Mouse (Mus musculus) gastrocnemius, adult 8-10 months (tissue): ENCODE data around the gene Gm20388. TPM values are rescaled to one million over a fixed set of nuclear protein-coding genes. Genes with fewer than 3 reads are reported as not detected.

Experiments
- DNase-seq, 2 experiments: peaks; one replicate each; pipeline ENCODE4 v3.0.0; 2022; ENCODE audit warnings: low spot score in 2 of 2
- total RNA-seq, 4 experiments: library from RNA; stranded (reverse); gene quantifications; 2 replicates each; pipeline ENCODE4 v1.2.4; 2022

Gm20388 gene
- total RNA-seq, 4 experiments from 2014 or later, result 4.4 to 20.0 (median 7.9) TPM; not detected in 1

DNA sequence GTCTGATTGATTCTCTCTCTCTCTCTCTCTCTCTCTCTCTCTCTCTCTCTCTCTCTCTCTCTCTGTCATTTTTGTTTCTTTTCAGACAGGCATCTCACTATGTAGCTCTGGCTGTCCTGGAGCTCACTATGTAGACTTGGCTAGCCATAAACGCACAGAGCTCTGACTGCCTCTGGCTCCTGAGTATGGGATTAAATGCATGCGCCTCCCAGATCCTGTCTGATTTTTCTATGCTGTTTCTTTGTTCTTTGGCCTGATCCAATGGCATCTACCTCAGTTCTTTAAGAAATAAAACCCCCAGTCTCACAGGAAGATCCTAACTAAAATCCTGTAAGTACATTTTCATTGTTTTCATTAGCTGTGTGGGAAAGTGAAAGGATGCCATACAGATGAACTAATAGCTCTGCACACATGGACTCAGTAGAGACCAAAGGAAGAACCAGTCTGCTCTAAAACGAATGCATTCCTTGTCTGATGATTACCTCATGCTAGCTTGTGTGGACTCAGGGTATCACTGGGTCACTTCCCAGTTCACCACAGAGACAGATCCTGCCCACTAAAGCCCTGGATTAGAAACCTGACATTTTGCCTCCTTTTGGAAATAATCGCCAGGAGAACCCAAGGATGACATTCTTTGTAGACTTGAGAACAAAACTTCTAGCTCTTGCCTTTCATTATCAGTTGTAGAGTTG, 4156.6 kb downstream of the Gm20388 start:
- no peak for DNase-seq

DNA sequence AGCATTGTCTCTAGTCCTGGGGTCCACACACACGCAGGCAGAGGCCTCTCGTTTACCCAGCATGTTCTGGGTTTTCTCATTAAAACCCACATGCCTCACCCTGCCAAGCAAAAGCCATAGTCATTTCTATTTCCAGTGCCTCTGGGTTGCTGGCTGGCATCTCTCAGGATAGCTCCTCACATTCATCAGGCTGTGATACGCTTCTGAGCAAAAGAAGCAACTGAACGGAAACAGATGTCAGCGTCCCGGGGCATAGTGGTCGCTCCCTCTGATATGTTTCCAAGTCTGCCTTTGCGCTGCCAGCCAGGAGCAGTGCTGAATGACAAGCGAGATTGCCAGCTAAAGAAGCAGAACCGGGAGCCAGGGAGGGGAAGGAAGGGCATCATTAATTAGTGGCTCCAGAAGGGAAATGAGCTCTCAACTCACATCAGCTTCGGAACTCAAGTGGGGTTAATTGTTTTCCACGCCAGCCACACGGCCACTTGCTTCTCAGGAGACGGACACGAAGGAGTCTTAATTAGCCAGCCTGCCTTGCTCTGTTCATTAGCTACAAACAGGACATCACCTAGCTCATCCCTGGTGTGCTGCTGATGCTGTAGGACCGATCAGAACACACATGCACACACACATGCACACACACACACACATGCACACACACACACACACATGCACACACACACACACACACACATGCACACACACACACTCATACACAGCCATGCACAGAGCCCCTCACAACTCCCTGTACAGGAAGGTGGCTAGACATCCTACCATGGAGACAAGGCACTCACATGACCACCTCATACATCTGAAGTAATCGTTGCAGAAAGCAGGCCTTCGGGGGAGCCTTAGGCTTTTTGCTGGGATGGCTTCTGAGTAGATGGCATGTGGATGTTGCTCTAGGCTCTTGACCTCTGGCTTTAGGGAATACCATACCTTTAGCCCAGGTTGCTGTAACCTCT, 4160.0 kb downstream of the Gm20388 start:
- DNase-seq, result no peak

DNA sequence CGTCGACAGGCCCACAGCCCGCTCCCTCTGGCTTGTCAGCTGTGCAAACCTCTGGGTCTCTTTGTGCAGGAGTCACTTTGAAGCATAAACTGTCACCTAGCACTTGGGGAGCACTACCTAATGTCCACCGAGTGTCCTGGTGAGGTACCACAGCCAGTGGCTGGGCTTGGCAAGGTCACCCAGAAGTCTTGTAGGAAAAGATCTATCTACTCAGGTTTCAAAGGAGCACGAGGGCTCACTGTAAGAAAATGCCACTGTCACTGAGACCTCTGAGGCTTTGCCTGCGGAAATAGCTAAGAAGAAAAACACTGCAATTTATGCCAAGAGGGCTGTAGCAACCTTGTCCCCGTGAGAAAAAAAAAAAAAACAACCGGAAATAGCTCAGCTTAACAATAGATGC, 4165.3 kb downstream of the Gm20388 start:
- no peak for DNase-seq

DNA sequence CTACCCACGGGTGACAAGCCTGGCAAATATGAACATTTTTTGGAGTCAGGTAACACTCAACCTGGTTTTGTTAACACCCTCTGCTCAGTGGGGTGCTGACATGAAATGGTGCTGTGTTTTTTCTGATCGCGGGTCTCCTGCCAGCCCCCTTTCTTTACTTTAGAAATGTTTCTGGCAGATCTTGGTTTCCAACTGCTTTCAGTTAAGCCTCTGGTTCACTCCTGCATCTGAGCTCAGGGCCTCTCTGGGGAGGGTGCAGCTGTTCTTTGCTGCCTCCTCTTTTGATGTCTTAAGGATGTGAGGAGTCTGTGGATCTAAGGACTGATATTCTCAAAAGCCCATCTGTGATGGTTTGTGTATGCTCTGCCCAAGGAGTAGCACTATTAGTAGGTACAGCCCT, 4165.8 kb downstream of the Gm20388 start:
- no peak for DNase-seq

DNA sequence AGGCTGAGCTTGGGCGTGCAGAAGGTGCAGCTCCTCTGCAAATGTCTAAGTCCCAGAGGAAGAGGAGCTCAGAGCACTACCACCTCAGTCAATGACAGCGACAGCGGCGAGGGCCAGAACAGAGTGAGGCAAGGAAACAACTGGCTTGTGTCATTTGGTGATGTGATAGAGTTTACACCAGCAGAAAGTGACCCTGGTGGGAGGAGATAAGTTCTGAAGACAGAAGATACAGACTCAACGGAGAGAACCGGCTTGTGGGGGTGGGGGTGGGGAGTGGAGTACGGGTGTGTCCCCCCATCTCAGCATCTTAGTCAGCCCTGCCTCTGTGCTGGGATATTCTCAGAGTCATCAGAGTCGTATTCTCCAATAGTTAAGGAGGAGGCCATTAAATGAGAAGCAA, 4166.7 kb downstream of the Gm20388 start:
- no peak for DNase-seq

DNA sequence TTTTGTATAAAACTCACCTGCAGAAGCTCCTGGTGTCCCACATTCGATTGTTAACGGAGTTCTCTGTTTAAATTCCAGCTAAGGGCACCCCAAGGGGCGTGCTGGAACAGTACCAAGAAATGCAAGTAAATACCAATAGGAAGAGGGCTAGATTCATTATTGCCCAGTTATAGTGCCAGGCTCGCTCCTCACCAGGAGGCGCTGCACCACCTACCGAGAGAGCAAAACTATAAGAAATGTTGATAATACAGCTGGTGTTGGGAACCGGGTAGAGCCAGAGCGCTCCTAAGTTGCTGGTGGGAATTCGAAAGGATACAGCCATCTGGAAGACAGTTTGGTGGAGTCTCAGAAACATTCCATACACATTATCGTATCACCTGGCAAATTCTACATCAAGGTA, 4167.4 kb downstream of the Gm20388 start:
- DNase-seq, result no peak

DNA sequence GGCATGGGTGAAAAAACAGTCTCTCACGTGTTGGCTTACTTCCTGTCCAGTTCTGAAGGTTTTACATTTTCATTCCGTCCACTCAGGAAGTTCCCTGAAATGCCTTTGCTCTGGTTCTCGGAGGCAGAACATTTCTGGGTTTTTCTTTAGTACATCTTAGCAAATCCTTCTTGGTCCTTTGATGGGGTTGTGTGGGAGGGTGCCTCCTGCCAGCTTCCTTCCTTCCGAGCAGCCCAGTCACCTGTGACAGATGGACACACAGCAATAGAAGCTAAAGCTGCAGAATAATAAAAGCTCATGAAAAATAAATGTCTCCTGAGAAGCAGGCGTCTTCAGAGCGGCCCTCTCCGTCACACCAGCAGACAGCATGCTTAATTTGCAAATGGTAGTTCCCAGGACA, 4168.3 kb downstream of the Gm20388 start:
- DNase-seq, result no peak

DNA sequence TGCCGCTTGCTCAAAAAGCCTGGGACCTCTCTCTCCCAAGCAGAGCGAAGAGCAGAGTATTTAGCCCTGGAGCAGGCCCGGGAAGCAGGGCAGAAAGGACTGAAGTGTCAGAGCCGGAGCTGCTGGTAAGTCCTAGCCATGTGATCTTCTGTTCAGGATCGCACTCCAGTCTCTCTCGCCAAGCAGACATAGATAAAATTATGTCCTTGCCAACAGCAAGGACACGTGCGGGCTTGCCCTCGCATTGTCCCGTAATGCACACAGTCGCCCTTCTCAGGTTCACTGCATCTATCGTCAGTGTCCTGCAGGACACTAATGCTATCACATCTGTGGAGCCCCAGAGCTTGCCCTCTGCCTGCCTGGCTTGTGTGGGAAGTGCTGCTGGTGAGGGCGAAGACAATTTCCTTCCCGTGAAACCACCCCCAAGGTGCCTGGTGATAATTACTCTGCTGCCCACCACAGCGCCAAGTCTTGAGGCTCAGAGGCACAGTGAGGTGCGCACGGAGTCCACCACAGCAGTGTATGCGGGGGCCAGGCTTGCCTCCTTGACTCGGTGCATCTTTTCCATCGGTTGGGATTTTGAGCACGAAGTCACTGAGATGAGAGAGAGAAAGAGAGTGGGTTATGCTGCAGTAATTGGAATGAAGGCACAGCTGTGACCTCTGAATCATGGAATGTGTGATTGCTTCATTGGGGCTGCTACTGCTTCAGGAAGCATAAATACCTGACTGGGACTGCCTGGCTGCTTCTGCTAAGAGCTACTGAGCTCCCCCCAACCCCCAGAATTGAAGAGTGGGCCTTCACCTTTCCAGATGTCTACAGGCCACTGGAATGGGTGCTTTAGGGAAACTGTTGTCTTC, 4170.1 kb downstream of the Gm20388 start:
- no peak for DNase-seq

DNA sequence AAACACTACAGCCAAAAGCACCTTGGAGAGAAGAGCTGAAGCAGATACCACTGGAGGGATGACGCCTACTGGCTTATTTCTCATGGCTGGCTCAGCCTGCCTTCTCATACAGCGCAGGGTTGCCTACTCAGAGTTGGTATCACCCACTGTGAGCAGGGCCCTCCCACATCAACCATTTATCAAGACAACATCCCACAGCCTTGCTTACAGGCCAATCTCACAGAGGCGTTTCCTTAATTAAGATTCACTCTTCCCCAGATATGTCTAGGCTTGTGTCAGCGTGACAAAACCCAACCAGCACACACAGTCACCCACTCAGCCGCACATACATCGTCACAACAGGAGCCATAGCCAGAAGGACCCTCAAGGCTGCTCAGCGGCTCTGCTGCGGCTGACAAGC, 4172.0 kb downstream of the Gm20388 start:
- DNase-seq, result no peak

DNA sequence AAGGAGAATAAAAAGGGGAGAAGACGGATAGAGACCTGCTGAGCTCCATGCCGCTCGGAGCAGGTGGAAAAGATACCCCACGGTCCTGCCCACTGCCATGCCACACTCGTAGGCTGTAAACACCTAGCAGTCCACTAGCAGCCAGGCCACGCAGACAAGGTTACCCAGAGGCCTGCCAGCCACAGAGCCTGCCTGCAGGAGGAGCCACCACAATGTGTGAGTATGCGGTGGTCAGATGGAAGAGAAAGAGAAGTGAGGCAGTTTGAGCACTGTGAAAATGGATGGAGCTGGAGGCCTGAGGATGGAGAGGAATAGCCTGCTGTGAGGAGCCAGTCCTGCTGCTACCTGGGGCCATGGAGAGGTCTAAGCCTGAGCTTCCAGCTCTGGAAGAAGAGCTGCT, 4173.0 kb downstream of the Gm20388 start:
- no peak for DNase-seq

DNA sequence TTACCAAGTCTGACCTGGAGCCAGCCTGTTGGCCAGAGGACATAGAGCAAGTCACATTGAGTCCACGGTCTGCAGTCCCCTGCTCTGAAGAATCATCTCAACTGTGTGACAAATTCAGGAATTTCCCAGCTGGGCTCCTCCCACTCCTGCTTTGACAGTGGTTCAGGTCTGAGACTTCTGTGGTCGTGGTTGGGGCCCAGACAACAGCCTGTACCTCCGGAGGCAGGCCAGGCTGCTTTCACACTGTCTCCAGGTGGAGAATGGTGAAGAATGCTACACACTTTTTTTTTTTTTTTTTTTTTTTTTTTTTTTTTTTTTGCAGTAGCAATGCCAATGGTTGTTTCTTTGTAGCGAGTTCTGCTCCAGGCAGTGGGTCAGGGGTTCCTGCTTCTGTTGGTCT, 4175.0 kb downstream of the Gm20388 start:
- no peak for DNase-seq

DNA sequence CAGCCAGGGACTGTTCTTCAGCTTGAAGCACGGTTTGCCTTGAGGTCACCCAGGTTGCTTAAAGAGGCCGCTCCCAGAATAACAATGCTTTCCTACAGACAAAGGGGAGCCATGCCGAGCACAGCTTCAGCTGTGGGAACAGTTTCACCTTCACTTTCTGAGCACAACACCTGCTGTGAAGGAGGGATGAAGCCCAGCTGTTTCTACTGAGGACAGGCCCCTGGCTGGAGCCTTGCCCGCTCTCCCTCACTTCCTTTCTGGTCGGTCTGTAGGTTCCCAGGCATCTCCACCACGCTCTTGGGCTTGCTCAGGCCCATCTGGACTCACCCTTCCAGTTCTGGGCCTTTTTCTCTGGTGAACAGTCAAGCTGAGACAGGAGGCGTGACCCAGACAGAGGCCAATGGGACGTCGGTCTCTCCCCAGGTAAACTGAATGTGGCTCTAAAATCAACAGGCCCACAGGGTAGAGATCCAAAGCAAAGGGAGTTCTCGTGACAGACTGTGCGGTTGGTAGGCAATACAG, 4177.5 kb downstream of the Gm20388 start:
- DNase-seq, result no peak

DNA sequence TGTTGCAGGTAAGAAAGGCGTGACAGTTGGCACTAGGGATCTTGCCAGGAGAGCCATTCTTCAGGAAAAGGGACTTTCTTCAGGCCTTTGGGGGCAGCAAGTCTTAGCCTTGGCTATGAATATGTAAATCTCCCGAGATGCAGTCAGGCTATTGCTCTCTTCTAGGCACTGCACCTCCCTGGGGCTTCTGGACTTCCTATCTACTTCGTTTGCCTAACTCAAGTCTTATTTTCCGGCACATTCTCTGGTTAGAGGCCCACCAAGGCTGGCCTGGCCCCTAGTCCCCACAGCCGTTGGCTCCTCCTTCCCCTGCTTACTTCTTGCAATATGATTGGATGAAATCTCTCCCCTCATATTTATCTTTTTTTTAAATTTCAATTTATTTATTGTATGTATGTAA, 4178.4 kb downstream of the Gm20388 start:
- no peak for DNase-seq

DNA sequence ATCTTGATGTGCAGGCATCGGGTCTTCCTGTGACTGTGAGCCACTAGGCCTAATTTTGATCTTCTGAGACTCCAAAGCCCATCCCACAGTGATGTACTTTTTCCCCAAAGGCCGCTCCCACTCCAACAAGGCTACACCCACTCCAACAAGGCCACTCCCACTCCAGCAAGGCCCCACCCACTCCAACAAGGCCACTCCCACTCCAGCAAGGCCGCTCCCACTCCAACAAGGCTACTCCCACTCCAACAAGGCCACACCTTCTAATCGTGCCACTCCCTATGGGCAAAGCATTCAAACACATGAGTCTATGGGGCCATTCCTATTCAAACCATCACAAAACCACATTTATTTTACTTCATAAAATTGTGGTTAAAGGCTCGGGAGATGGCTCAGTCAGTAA, 4179.8 kb downstream of the Gm20388 start:
- DNase-seq, result no peak

DNA sequence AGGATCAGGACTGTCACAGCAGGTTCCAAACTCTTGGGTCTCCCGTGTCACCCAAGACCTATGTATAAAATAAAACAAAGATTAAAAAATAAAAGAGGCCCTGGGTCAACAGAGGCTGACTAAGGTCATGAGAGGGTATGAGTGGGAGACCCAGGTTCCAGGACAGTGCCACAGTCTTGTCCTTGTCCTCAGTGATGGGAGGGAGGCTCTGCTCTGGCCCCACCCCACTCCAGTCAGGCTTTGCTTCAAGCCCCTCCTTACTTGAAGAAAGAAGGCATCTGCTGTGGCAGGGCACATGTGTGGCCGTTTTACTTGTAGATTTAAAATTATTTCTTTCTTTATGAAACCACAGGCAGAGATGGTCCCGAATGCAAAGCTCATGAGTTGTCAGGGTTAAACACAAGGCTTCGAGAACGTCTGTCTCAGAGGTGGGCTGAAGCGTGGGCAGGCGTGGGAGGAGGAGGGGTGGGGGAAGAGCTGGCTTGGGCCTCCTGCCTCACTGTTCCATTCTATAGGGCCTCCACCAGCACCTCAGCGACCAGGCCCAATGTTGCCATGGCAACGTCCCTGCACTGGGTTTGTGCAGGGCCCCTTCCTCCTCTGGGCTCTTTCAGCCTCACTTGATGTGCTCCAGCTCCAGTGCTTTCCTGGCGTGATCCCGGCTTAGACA, 4188.4 kb downstream of the Gm20388 start:
- no peak for DNase-seq

DNA sequence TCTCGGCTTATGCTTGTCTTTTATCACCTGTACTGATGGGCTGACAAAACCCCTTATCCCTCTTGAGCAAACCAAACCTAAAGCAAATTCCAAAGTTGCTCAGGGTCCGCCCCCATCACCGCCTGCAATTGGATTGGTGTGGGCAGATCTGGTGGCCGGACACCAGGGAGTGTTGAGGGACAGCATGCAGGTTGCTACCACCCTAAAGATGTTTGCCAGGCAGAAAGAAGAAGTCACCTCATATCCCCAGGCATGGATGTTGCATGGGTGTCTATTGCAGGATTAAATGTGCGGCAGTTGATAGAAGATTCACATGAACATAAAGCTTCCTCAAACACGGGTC, 4189.0 kb downstream of the Gm20388 start:
- DNase-seq, result no peak

DNA sequence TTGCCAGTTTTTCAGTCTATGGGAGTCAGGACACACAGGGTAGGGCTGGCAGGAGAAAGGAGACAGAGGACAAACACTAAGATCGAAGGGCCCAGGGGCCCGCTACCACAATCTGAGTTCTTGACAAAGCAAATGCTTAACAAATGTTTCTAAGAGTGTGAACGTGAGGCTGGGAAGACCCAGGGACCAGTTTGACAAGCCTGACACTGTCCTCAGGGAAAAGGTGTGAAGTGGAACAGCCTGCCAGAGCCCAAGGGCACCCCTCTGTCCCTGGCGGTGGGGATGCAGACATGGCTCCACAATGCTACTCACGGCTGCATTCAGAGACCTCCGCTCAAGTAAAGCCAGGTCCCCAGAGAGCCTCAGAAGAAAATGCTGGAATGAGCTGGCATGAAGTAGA, 4195.2 kb downstream of the Gm20388 start:
- no peak for DNase-seq

DNA sequence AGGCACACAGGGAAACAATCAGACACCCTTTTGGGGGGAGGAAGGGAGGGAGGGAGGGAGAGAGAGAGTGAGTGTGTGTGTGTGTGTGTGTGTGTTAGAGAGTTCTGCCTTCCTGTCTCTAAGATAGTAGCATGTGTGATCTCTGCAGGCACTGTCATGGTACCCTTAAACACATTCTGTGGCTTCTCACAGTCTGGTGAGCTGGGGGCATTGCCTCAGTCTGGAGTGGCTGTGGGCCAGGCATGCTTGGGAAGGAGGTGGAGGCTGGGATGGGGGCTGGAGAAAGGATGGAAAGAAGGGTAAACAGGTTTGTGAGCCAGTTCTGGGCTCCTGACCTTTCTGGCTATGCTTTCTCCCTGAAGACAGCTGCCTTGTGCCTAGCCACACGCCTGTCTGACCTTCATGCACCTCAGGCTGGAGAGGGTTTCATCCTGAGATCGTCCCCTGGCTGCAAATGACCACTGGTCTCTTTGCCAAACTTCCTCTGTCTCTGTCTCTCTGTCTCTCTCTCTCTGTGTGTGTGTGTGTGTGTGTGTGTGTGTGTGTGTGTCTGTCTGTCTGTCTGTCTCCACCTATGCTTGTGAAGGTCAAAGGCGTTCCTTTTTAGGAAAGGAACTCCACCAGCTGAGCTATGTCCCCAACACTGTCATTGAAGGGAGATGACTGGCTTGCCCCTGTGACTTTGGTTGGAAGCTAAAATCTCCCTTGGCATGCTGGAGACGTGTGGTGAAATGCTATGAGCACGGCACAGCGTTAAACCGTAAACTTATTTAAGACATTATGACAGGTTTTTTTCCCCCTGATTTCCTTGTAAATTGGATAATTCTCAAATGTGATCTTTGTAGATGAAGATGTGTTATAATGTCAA, 4195.9 kb downstream of the Gm20388 start:
- no peak for DNase-seq

DNA sequence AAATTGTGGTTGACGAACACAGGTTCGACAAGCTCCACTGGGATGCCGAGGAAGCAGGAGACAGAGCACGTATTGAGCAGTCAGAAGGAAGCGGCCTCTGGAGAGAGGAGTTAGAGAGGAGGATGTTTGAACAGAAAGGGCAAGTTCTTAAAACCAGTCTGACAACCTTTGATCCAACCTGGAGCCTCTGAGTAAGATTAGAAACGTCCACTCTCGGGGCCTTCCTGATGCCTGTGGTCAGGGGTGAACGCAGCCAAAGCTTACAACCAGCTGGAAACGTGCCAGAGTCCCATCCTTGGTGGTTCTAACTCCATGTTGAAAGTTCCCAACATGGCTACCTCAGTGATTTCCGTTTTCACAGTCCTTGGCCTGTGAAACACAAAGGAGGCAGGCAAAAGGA, 4202.5 kb downstream of the Gm20388 start:
- no peak for DNase-seq

DNA sequence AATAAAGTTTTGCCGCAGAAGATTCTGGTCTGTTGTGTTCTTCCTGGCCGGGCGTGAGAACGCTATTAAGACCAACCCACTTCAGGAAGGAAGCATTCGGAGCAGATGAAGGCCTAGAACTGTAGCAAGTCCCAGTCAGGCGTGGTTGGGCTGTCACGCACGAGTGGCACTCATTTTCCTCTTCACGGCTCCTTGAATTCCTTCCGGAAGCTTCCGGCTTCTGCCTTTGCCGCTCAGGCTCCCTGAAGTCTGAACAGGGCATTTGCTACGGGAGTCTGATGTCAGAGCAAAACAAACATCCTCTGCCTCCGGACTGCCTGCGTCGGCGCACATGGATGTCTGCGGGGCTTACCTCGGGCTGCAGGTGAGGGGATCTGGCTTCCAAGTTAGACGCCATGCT, 4214.6 kb downstream of the Gm20388 start:
- no peak for DNase-seq
